ENCODE assay signal across 16 mouse cellular contexts in genomic region chr2:65126141-65126783, GRCm38 (mm10).
DNase-seq lines count a peak whose midpoint lies in the region; ATAC-seq lines count a peak whose summit lies in the region.
"Had no signal": no experiment of that assay in that cellular context is flagged by ENCODE, and none has a peak within 500 bp of the region (broad histone marks: within the 10 kb centered on the region; RNA-seq: fewer than 3 reads in every experiment).

No protein-coding gene starts in this region.

- no peak overlapping the region for H3K4me2 ChIP-seq in forebrain, embryonic 14.5 days (ENCODE audit: low read length)
- no peak overlapping the region for H3K4me2 ChIP-seq in hindbrain, embryonic 15.5 days
- 0 out of 2 replicates have a peak overlapping the region, but pooled peaks have one; percentile 6 for H3K4me2 ChIP-seq in midbrain, embryonic 16.5 days (ENCODE audit: low read length)
- H3K4me2 ChIP-seq: embryonic facial prominence, embryonic 15.5 days; midbrain, embryonic 12.5 days had no signal

- peaks cover 3% of the 10 kb centered on the region; the same call in 1 of the 2 replicates for H3K4me1 ChIP-seq in forebrain, embryonic 14.5 days (ENCODE audit: control insufficient read depth, insufficient read depth, low read length)
- peaks cover 7% of the 10 kb centered on the region; the same call in 1 of the 2 replicates for H3K4me1 ChIP-seq in hindbrain, embryonic 15.5 days (replicated peaks)
- H3K4me1 ChIP-seq in midbrain, embryonic 16.5 days (ENCODE audit: control insufficient read depth, insufficient read depth, low read length) = peaks cover 7% of the 10 kb centered on the region
- H3K4me1 ChIP-seq: embryonic facial prominence, embryonic 15.5 days had no signal

- peak; percentile 19 for DNase-seq in left cerebral cortex, adult 11 months (ENCODE audit: low spot score)
- DNase-seq in left cerebral cortex, postnatal 10 days (ENCODE audit: extremely low spot score in 1 of 2, low spot score in 2 of 2) = no peak
- DNase-seq in forebrain, embryonic 14.5 days (ENCODE audit: low spot score) = peak; percentile 50
- no peak for DNase-seq in kidney, adult 18-20 months
- no peak for DNase-seq in testis, postnatal 14 days (ENCODE audit: low spot score)
- DNase-seq: adrenal gland, postnatal 14 days; cerebellum, adult 18-20 months; gastrocnemius, adult 2 months; kidney, adult 2 months; liver, postnatal 0 days; thymus, postnatal 36 days had no signal

- H3K9ac ChIP-seq in forebrain, embryonic 14.5 days (ENCODE audit: low read length) = peak overlapping the region; percentile 14; the same call in 1 of the 2 replicates
- no peak overlapping the region for H3K9ac ChIP-seq in hindbrain, embryonic 15.5 days
- H3K9ac ChIP-seq in midbrain, embryonic 16.5 days (ENCODE audit: low read depth, low read length) = no peak overlapping the region
- H3K9ac ChIP-seq: embryonic facial prominence, embryonic 15.5 days; liver, postnatal 0 days; midbrain, embryonic 12.5 days had no signal

- no peaks in the 10 kb centered on the region for H3K36me3 ChIP-seq in forebrain, embryonic 14.5 days (ENCODE audit: control insufficient read depth, insufficient read depth, low read length)
- H3K36me3 ChIP-seq in hindbrain, embryonic 15.5 days = no peaks in the 10 kb centered on the region
- no peaks in the 10 kb centered on the region for H3K36me3 ChIP-seq in midbrain, embryonic 16.5 days (ENCODE audit: control insufficient read depth, insufficient read depth, low read length)
- H3K36me3 ChIP-seq: embryonic facial prominence, embryonic 15.5 days; midbrain, embryonic 12.5 days had no signal

- H3K27me3 ChIP-seq in forebrain, embryonic 14.5 days (replicated peaks; ENCODE audit: control insufficient read depth, insufficient read depth, low read length) = no peaks in the 10 kb centered on the region
- H3K27me3 ChIP-seq in hindbrain, embryonic 15.5 days = no peaks in the 10 kb centered on the region
- H3K27me3 ChIP-seq in midbrain, embryonic 16.5 days (ENCODE audit: control insufficient read depth, insufficient read depth, low read depth, low read length) = no peaks in the 10 kb centered on the region
- H3K27me3 ChIP-seq: CH12.LX; embryonic facial prominence, embryonic 15.5 days; midbrain, embryonic 12.5 days had no signal

- peak; percentile 63 for ATAC-seq in forebrain, embryonic 14.5 days
- no peak for ATAC-seq in hindbrain, embryonic 15.5 days (ENCODE audit: low FRiP score, low read depth)
- ATAC-seq in midbrain, embryonic 16.5 days = no peak
- ATAC-seq: liver, postnatal 0 days had no signal

- 34% methylated on average over 12 of the region's 12 CpGs for WGBS in forebrain, embryonic 14.5 days
- WGBS in hindbrain, embryonic 15.5 days = 39% methylated on average over 12 of the region's 12 CpGs
- 40% methylated on average over 12 of the region's 12 CpGs for WGBS in midbrain, embryonic 16.5 days

- no peak overlapping the region for H3K4me3 ChIP-seq in forebrain, embryonic 14.5 days (ENCODE audit: low read depth, low read length)
- H3K4me3 ChIP-seq in hindbrain, embryonic 15.5 days = no peak overlapping the region
- no peak overlapping the region for H3K4me3 ChIP-seq in midbrain, embryonic 16.5 days (ENCODE audit: low read depth, low read length)
- H3K4me3 ChIP-seq: embryonic facial prominence, embryonic 15.5 days; gastrocnemius, adult 2 months; midbrain, embryonic 12.5 days had no signal

- intact Hi-C loops in left cerebral cortex, postnatal 10 days (cut with DNase I) = no loop called here

- no peak overlapping the region for H3K27ac ChIP-seq in forebrain, embryonic 14.5 days (ENCODE audit: low read depth, low read length)
- peak overlapping the region; percentile 42; the same call in 1 of the 2 replicates for H3K27ac ChIP-seq in hindbrain, embryonic 15.5 days (replicated peaks)
- peak overlapping the region; percentile 2; the same call in 1 of the 2 replicates for H3K27ac ChIP-seq in midbrain, embryonic 16.5 days (ENCODE audit: low read length)
- H3K27ac ChIP-seq: embryonic facial prominence, embryonic 15.5 days; gastrocnemius, adult 2 months; midbrain, embryonic 12.5 days had no signal

- H3K9me3 ChIP-seq in forebrain, embryonic 14.5 days (replicated peaks; ENCODE audit: control insufficient read depth, low read length) = no peaks in the 10 kb centered on the region; the same call in 1 of the 2 replicates
- no peaks in the 10 kb centered on the region for H3K9me3 ChIP-seq in hindbrain, embryonic 15.5 days
- 0 out of 2 replicates have a peak, but pooled peaks cover 2% of the 10 kb centered on the region for H3K9me3 ChIP-seq in midbrain, embryonic 16.5 days (replicated peaks; ENCODE audit: control insufficient read depth, low read length, poor library complexity, severe bottlenecking)
- H3K9me3 ChIP-seq: embryonic facial prominence, embryonic 15.5 days; midbrain, embryonic 12.5 days had no signal

Comparison
In these comparisons a context has a peak if more than half of its experiments do, and no peak if none do; other contexts are left out.
1. DNase-seq: peak in left cerebral cortex, adult 11 months (single experiment) and forebrain, embryonic 14.5 days (single experiment); none in left cerebral cortex, postnatal 10 days (0 of 2), kidney, adult 18-20 months (single experiment) and testis, postnatal 14 days (single experiment).